Mouse (Mus musculus) C2C12 (cell line): ENCODE results near the gene Gusb. TPM values are rescaled to one million over a fixed set of nuclear protein-coding genes. Genes with fewer than 3 reads are reported as not detected.

ENCODE experiments used
- H3K27me3 ChIP-seq: one replicate; pipeline ENCODE4 v1.6.1; 2011; ENCODE audit not compliant: control insufficient read depth, insufficient read depth, insufficient read length
- H3K36me3 ChIP-seq: one replicate; pipeline ENCODE4 v1.6.1; 2011; ENCODE audit not compliant: control insufficient read depth, insufficient read depth
- H3K4me3 ChIP-seq: one replicate; pipeline ENCODE4 v1.5.1; 2011; ENCODE audit warnings: mild to moderate bottlenecking, control low read depth; ENCODE audit not compliant: poor library complexity, insufficient read depth, severe bottlenecking
- H3K79me2 ChIP-seq: one replicate; pipeline ENCODE4 v1.6.1; 2011; ENCODE audit not compliant: control insufficient read depth, insufficient read depth
- H3K79me3 ChIP-seq: one replicate; pipeline ENCODE4 v1.6.1; 2011; ENCODE audit warnings: low read depth, control low read depth
- H3ac ChIP-seq: one replicate; pipeline ENCODE3; 2011; ENCODE audit warnings: low read depth; ENCODE audit not compliant: control insufficient read depth, insufficient read length
- CEBPB ChIP-seq: IDR thresholded peaks from one replicate; pipeline ENCODE4 v1.6.1; 2011; ENCODE audit warnings: low read depth, mild to moderate bottlenecking, control low read depth, moderate library complexity
- CTCF ChIP-seq: IDR thresholded peaks from one replicate; pipeline ENCODE4 v1.5.1; 2011; ENCODE audit not compliant: control insufficient read depth, insufficient read depth, insufficient read length
- FOSL1 ChIP-seq: IDR thresholded peaks from one replicate; pipeline ENCODE4 v1.8.0; 2011; ENCODE audit warnings: mild to moderate bottlenecking, low read length; ENCODE audit not compliant: poor library complexity, insufficient read depth, severe bottlenecking
- MAX ChIP-seq: IDR thresholded peaks from one replicate; pipeline ENCODE4 v1.6.1; 2011; ENCODE audit warnings: mild to moderate bottlenecking, control low read depth
- MYOD1 ChIP-seq: IDR thresholded peaks from one replicate; pipeline ENCODE4 v1.6.1; 2011; ENCODE audit warnings: low read depth; ENCODE audit not compliant: control insufficient read depth, insufficient read length
- MYOG ChIP-seq: IDR thresholded peaks from one replicate; pipeline ENCODE4 v1.6.1; 2011; ENCODE audit not compliant: control insufficient read depth, insufficient read length; ENCODE audit errors: extremely low read depth
- USF1 ChIP-seq: IDR thresholded peaks from one replicate; pipeline ENCODE4 v1.6.1; 2011; ENCODE audit warnings: low read depth, mild to moderate bottlenecking, control low read depth, moderate library complexity
- polyA plus RNA-seq: library from polyadenylated mRNA; unstranded; fragments of >200 nt; fragmentation: generic; extraction: Trizol; gene quantifications from one replicate; pipeline ENCODE4 v1.2.1, GENCODE M21; 2012; ENCODE audit warnings: missing spikeins

Gusb gene
- polyA plus RNA-seq, 1 experiment: 56.0 TPM

DNA sequence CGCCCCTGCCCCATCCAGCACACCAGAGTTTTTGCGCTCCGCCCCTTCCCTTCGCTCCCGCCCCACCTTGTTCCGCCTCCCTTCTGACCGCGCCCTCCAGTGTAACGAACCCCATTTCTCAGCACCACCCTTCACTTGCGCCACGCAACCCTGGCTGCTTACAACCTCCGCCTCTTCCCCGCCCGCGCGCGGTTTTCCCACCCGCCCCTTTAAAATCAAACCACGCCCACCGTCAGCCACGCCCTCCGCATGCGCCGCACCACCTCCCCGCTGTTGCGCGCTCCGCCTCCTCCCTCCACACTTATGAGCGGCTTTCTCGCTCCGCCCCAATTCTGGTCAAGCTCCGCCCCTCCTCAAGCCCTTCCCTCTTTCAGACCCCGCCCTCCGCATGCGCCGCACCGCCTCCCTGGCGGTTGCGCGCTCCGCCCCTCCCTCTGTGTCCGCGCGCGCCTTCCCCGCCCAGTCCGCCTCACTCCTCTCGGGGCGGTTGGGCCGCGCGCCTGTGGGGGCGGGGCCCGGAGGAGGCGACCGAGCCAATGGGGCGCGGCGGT, 61.3 kb downstream of the Gusb start, which contains the start of gene Vkorc1l1:
Vkorc1l1 (plus strand) TSS at position 476 of the 551 bp plus-strand sequence.
- Histone ChIP-seq H3K79me3 (peaks cover 24% of the 10 kb centered on the region), H3K79me2 (peaks cover 43% of the 10 kb centered on the region), H3ac (peak within 1 kb of the TSS; percentile 52), H3K4me3 (peak within 1 kb of the TSS; percentile 60), H3K36me3 (peaks cover 4% of the 10 kb centered on the region), H3K27me3 (no peaks in the 10 kb centered on the region)
- TF ChIP-seq USF1 (no peak), MAX (peak; percentile 28)

DNA sequence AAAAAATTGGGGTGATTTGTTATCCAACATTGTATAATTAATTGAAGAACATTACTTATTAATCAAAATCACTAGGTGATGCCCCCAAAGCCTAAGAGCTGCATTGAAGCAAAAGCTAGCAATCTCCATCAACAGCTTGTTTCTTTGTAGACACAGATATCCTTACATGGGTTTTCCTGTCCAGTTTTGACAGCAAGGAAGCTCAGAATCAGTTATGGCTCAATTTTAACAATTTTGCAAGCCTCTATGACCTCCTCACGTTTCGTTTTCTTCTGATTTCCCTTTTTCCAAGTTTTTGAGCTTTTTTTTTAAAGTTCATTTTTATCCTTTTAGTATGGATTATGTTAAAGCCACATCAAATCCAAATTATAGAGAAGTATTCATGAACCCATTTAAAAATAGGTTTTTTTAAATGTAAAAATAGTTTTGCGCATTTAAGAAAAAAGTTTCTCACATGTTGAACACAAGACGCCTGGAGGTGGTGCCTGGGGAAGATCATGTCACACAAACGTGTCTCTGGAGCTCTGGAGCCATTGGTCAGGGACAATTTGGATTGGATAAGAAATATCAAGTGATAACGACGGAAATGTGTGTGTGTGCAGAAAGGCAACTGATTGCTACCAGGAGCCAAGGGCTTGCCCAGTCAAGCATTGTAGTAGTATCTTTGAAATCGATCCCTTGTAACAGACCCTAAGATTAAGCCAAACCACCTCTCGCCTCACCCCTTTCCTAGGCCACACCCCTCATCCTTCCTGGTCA, 61.9 kb downstream of the Gusb start:
- TF ChIP-seq CEBPB: no peak
- H3K27me3 ChIP-seq: no peaks in the 10 kb centered on the region
- peak overlapping the region; percentile 27 for H3K4me3 ChIP-seq
- peaks cover 4% of the 10 kb centered on the region for H3K36me3 ChIP-seq
- peak overlapping the region; percentile 34 for H3ac ChIP-seq
- H3K79me2 ChIP-seq: peaks cover 36% of the 10 kb centered on the region
- peaks cover 19% of the 10 kb centered on the region for H3K79me3 ChIP-seq

DNA sequence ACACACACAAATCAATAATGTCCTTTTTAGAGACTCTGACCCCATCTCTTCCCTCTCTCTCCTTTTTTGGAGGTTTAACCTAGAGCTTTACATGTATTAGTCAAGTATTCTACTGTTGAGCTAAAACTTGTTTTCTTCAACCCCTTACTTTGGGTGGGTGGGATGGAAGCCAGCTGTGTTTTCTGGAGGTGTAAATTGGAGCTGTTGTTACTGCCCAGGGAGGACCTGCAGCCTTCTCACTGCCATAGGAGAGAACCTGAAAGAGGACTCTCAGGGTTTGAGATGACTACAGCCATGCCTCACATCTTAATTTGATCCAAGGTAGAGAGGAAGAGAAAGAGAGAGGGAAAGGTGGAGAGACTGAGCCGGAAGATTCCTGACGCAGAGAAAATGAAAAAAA, 62.6 kb downstream of the Gusb start:
- Histone ChIP-seq H3K4me3 (no peak overlapping the region), H3ac (no peak overlapping the region), H3K79me3 (peaks cover 17% of the 10 kb centered on the region), H3K27me3 (no peaks in the 10 kb centered on the region), H3K79me2 (peaks cover 30% of the 10 kb centered on the region), H3K36me3 (peaks cover 4% of the 10 kb centered on the region)
- TF ChIP-seq CTCF (no peak), MYOD1 (no peak), CEBPB (no peak), USF1 (no peak), MYOG (no peak), FOSL1 (no peak), MAX (no peak)

Other genes starting within 250 kb of the Gusb start
- 131 TPM for gene Psph, start 215.6 kb downstream of the Gusb start, polyA plus RNA-seq
- 48.6 TPM for gene Sumf2, start 156.1 kb downstream of the Gusb start, polyA plus RNA-seq
- gene Chchd2, start 115.6 kb downstream of the Gusb start, polyA plus RNA-seq: 856 TPM
- 1.4 TPM for gene Zbed5, start 107.3 kb downstream of the Gusb start, polyA plus RNA-seq
- gene Phkg1, start 104.5 kb downstream of the Gusb start, polyA plus RNA-seq: 0.15 TPM
- 0.28 TPM for gene Nupr1l, start 94.5 kb downstream of the Gusb start, polyA plus RNA-seq
- 16.5 TPM for gene Vkorc1l1, start 61.1 kb downstream of the Gusb start, polyA plus RNA-seq
- gene Asl, start 26.2 kb upstream of the Gusb start, polyA plus RNA-seq: 26.4 TPM
- gene Crcp, start 26.2 kb upstream of the Gusb start, polyA plus RNA-seq: 32.6 TPM
- 22.3 TPM for gene Tpst1, start 70.3 kb upstream of the Gusb start, polyA plus RNA-seq
- gene Kctd7, start 141.8 kb upstream of the Gusb start, polyA plus RNA-seq: 2.4 TPM
- 14.3 TPM for gene Rabgef1, start 168.7 kb upstream of the Gusb start, polyA plus RNA-seq
- 26.9 TPM for gene Tmem248, start 214.0 kb upstream of the Gusb start, polyA plus RNA-seq